Mouse (Mus musculus): ENCODE measurements around the gene Rap1b. TPM values are rescaled to one million over a fixed set of nuclear protein-coding genes. Genes with fewer than 3 reads are reported as not detected.

Gene Rap1b
- polyA plus RNA-seq, 2 experiments from 2014 or later = 58.0 to 90.0 TPM

- ATAC-seq = no peak
These were observed 12.4 kb upstream of the Rap1b start for GRCm38 (mm10) chr10:117858241-117858640.

- ATAC-seq = peak; percentile 38
These were observed 10.3 kb upstream of the Rap1b start for GRCm38 (mm10) chr10:117856001-117856720.

GRCm38 (mm10) chr10:117852648-117853192, 6.9 kb upstream of the Rap1b start:
- no peak for ATAC-seq

GRCm38 (mm10) chr10:117848981-117849380, 3.1 kb upstream of the Rap1b start:
- ATAC-seq = no peak

GRCm38 (mm10) chr10:117846796-117847195, 961 bp upstream of the Rap1b start:
- no peak for ATAC-seq

- ATAC-seq = peak; percentile 28
These were observed 411 bp upstream of the Rap1b start for GRCm38 (mm10) chr10:117846260-117846632.

GRCm38 (mm10) chr10:117844782-117845596, 846 bp downstream of the Rap1b start:
- peak; percentile 15 for ATAC-seq

- peak; percentile 46 for ATAC-seq
These were observed 1.6 kb downstream of the Rap1b start for GRCm38 (mm10) chr10:117844279-117844678.

GRCm38 (mm10) chr10:117843690-117844089, 2.1 kb downstream of the Rap1b start:
- peak; percentile 46 for ATAC-seq

- ATAC-seq = no peak
These were observed 4.1 kb downstream of the Rap1b start for GRCm38 (mm10) chr10:117841765-117842164.

- no peak for ATAC-seq
These were observed 5.3 kb downstream of the Rap1b start for GRCm38 (mm10) chr10:117840431-117840995.

GRCm38 (mm10) chr10:117839737-117840136, 6.1 kb downstream of the Rap1b start:
- ATAC-seq = peak; percentile 19

- ATAC-seq = no peak
These were observed 6.9 kb downstream of the Rap1b start for GRCm38 (mm10) chr10:117838924-117839323.

GRCm38 (mm10) chr10:117836354-117836753, 9.5 kb downstream of the Rap1b start:
- peak; percentile 75 for ATAC-seq

GRCm38 (mm10) chr10:117835453-117835852, 10.4 kb downstream of the Rap1b start:
- no peak for ATAC-seq

GRCm38 (mm10) chr10:117830797-117831196, 15.0 kb downstream of the Rap1b start:
- ATAC-seq = peak; percentile 26

GRCm38 (mm10) chr10:117829472-117830155, 16.2 kb downstream of the Rap1b start:
- ATAC-seq = peak; percentile 77

- ATAC-seq = no peak
These were observed 16.8 kb downstream of the Rap1b start for GRCm38 (mm10) chr10:117829022-117829421.

- ATAC-seq = no peak
These were observed 17.3 kb downstream of the Rap1b start for GRCm38 (mm10) chr10:117828536-117828935.

- no peak for ATAC-seq
These were observed 21.2 kb downstream of the Rap1b start for GRCm38 (mm10) chr10:117824647-117825046.

- ATAC-seq = no peak
These were observed 21.7 kb downstream of the Rap1b start for GRCm38 (mm10) chr10:117824139-117824538.

GRCm38 (mm10) chr10:117823321-117823720, 22.5 kb downstream of the Rap1b start:
- ATAC-seq = no peak

GRCm38 (mm10) chr10:117818600-117818999, 27.2 kb downstream of the Rap1b start:
- no peak for ATAC-seq
